Mouse (Mus musculus) layer of hippocampus, adult 18-20 months (tissue): ENCODE results near the gene Mbd4. TPM values are rescaled to one million over a fixed set of nuclear protein-coding genes. Genes with fewer than 3 reads are reported as not detected.
"Not testable (repeated sequence)": the region's sequence is repeated elsewhere in the genome, so short reads cannot be mapped to it uniquely, and the experiment has no call there.

Experiments used
- DNase-seq, 2 experiments: peaks; one replicate each; pipeline ENCODE4 v3.0.0; 2022; ENCODE audit warnings: low spot score in 2 of 2
- long read RNA-seq: library from polyadenylated mRNA; stranded (forward); transcript quantifications from one replicate; pipeline ENCODE4 v2.0.0, GENCODE M21; 2021
- total RNA-seq, 2 experiments: library from RNA; stranded (reverse); gene quantifications; 2 replicates each; pipeline ENCODE4 v1.2.3; 2021

The Mbd4 gene
- 1 to 10 TPM; 5.8 to 7.2 TPM for total RNA-seq
- long read RNA-seq, partial matches to known transcripts: 0 of 13 reads
- long read RNA-seq, other reads (novel, unspliced or antisense): 11 of 13 reads

DNA sequence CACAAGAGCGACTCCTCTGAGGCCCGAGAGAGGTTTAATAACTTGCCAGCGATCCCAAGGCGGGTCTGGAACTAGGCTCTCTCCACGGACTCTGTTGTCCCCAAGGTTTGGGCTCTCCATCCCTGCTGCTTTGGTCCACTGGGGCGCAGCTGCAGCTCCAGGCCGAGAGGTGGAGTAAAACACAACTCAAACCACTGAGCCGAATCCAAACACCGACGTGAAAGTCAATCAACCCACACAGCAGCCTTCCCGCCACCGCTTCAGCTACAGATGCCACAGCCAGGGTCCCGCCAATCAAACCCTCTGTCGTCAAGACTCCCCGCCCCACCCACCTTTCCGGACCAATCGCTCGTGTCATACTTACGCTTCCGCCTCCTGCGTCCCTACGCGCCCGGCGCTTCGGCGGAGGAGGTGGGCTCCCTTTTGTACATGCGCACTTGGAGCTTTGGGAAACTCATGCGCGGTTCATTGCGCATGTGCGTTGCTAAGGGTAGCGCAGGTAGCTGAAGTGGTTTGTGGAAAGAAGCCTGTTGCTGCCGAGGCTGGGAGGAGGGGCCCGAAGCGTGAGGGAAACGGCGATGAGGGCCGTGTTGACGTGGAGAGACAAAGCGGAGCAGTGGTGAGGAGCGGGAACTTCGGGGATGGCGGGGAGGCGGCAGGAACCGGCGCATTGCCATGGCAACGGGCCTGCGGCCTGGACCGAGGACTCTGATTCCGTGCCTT lies at the start of gene Mbd4, which contains the start of gene Ift122:
Gene Mbd4, minus strand, starts transcription at position 281 of the 723 bp plus-strand sequence.
Gene Ift122, plus strand, starts transcription at position 380 of the 723 bp plus-strand sequence.
- DNase-seq: peak; percentile 99

DNA sequence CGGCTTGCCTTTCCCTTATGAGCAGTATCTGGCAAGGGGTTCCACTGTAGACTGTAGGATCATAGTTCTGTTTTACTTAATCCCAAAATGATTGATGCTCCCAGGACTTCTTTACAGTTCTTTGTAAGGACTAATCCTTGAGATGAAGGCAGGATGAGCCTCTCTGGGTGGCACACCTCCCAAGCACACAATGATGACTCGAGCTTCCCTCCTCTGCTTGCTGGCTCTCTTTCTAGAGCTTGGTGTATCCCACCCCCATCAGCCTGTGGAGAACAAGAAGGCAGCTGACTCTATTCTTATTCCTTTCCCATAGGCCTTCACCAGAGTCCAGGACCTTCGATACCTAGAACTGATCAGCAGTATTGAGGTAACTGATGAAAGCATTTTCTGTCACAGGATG lies 49.4 kb upstream of the Mbd4 start:
- DNase-seq: no peak

DNA sequence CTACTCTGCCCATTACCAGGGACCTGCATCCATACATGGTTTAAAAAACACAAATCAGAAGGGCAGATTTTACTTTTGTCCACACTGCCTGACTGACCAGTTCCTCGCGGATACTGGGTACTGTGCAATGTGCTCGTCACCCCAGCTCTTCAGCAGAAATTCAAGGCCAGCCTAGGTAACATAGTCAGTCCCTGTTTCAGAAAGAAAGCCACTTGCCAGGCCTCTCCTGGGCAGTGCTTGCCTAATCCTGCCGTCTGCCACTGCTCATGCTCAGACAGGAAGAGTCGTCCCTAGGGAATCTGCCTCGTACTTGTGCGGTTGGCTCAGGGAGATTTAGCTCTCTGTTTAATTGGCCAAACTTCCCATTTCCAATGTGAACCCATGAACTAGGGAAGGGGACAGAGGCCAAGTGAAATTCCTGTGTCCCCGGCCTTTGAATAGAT lies 48.3 kb upstream of the Mbd4 start:
- DNase-seq: no peak

DNA sequence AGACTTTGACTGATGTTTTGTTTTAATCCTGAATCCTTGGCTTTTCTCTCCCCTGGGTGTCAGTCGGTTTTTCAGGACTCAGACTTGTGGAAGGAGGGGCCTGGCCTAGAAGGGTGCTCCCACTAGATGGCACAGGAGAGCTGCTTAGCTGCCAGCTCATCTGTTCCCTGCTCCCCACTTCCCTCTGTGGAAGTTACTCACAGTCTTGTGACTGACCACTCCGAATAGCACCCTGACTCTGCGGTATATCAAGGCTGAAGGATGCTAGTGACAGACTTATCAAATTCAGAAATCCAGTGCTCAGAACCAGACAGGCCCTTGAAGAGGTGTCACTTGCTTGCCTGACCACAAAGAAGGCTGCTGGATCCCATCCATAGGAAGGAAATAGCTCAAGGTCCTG lies 47.9 kb upstream of the Mbd4 start:
- peak; percentile 68 to 89 for DNase-seq

DNA sequence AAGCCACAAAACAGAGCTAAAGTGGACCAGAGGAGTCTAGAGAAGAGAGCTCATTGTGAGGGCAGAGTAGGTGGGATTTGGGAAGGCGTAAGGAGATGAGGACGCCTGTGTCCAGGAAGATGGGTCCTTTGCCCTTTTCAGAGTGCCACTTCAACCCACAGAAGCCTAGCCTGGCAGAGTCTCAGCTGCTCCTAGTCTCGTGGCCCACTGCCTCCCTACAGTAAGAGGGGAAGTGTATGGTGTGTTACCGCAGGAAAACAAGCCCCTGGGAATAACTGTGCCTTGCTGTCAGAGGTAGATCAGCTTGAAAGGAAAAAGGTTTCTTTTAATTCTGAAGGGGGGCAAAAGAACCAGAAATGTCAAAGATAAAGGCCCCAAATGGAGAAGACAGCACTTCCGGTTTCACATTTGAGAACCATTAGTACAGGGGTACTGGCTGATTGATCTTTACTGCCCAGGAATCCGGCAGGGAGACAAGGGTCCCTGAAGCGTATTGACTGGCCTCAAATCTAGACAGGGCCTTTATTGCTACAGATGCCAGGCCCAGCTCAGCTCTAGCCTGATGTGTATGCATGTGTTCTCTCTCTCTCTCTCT lies 44.9 kb upstream of the Mbd4 start:
- no peak for DNase-seq

DNA sequence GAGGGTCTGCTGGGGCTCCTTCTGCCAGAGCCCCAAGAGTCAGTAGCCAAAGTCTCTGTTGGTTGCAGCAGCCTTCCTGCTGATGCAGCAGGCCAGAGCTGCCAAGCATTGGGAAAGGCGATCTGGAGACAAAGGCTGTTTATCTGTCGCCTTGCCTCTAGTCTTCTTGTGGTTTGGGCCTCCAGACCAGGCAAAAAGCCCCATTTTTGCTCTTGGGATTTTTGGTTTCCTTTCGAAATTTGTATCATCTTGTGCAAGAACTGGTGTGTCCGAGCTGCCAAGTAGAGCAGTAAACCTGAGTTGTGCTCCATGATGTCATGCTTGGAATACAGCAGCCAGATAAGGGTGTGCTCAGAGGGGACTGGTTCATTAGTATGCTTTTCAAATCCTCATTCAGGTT lies 43.9 kb upstream of the Mbd4 start:
- DNase-seq: peak in 1 of 2 experiments; percentile 25

DNA sequence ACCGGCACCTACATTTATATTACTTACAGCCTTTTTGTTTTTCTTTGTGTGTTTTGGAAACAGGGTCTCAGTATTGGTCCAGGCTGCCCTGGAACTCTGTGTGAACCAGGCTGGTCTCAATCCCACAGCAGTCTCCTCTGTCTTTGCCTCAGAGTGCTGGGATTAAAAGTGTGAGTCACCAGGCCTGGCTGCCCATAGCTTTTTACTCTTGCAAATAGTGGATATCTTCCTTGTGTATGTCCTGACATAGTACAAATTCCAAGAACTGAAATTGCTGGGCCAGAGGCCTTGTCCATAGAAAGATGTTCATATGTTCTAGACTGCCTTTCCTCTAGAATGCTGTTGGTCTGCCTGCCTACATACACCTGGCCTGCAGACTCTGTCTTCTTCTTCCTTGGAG lies 43.2 kb upstream of the Mbd4 start:
- DNase-seq: no peak

DNA sequence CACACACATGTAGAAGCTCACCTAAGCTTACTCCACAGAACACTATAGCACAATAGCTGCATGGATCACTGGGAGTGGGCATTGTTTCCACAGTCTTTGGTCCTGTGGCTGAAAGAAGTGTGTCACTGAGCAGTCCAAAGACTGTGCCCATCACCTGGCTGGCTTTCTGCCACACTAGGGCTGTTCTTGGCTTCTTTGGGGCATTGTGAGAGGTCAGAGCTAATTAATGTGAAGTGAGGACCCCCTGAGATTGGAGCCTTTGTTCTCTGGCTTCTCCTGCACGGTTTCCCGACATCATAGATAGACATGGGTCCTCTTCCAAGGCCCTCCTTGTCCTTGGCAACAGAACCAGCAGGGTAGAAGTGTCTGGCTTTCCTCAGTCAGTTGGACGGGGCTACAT lies 39.2 kb upstream of the Mbd4 start:
- no peak for DNase-seq

DNA sequence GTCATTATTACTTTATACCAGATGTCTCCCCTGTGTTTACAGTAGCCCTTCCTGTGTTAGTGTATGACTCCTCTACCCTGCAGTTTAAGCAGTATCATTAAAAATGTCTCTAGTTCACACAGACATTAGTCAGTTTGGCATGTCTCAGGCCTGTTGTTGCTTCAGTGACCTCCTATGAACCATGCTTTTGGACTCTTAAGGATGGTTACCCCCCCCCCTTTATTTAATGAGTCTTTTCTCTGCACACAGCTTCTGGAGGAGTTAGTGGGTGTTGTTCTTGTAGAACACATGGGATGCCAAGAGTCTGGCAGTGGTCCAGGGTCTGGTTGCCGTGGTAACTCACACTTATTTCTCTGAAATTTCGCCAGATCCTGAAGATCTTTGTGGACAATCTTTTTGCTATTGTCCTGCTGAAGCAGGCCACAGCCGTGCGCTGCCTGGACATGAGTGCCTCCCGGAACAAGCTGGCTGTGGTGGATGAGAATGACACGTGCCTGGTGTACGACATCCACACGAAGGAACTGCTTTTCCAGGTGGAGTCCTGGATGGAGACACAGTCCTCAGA lies 38.4 kb upstream of the Mbd4 start:
- peak; percentile 67 to 84 for DNase-seq

DNA sequence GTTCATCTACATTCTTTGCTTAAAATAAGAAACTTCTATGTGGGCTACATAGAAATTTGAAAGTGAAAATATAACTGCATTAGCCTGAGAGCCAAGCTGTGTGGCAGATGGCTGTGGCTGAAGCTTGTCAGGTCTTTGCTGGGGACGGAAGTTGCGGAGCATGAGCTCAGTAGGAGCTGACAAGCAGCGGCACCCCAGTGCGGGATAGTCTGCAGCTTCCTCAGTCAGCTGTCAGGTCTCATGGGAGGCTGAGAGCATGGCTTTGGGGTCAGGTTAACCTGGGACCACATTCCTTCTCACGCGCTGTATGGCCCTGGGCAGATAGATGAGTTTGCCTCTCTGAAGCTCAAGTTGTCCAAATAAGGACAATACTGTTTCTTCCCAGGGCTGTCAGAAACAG lies 37.9 kb upstream of the Mbd4 start:
- DNase-seq: peak; percentile 57 to 71

DNA sequence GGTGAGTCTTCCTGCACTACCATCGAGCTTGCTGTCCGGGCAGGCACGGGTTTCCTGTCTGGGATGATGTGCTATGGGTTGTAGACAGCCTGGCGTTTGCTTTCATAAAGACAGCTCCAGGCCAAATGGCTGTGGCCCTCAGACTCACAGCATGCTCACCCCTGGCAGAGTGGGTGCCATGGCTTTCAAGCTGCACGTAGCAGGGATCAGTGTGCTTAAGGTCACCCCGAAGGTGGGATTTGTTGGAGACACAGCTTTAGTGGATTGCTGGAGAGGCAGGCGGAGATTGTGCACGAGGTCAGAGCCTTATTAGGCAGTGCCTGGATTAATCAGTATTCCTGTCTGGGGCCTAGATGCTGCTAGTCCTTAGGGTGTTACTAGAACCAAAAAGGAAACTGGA lies 37.4 kb upstream of the Mbd4 start:
- DNase-seq: no peak

DNA sequence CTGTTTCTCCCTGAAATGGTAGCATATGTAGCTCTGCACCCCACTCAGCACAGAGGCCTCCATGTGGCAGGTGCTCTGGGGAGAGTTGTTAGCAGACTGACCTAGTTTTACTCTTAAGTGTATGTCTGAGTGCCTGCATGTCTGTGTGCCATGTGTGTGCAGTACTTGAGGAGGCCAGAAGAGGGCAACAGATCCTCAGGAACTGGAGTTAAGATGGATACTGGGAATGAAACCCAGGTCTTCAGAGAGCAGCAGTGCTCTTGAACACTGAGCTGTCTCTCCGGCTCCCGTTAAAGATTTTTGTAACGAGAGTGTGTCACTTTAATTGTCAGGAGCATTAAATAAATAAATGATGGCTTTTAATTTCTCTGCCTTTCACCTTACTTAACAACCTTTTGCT lies 35.1 kb upstream of the Mbd4 start:
- DNase-seq: no peak

DNA sequence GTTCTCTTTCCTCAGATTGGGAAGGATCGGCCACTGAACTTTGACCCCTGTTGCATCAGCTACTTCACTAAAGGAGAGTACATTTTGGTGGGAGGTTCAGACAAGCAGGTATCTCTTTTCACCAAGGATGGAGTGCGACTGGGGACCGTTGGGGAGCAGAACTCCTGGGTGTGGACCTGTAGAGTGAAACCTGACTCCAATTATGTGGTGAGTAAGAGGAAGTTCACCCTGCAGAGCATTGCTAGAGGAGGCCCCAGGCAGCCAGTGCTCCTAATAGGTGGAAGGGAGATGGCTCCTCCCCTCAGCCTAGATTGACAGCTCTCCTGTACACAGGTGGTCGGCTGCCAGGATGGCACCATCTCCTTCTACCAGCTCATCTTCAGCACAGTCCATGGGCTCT lies 33.7 kb upstream of the Mbd4 start:
- DNase-seq: no peak

DNA sequence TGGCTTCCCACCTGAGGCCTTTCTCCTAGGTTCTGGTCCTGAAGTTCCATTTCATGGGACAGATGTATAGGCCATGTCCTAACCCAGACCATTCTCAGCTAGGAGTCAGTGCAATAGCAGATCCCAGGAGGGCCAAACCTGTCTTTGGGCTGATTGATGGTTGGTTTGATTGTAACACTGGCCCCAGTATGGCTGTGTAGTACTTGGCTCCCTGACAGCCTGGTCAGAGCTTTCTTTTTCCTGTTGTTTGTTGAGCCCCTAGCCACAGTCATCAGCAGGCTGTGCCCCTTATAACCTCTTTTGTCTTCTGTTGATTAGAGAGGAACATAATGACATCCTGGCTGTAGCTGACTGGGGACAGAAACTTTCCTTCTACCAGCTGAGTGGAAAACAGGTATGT lies 30.8 kb upstream of the Mbd4 start:
- DNase-seq: no peak

DNA sequence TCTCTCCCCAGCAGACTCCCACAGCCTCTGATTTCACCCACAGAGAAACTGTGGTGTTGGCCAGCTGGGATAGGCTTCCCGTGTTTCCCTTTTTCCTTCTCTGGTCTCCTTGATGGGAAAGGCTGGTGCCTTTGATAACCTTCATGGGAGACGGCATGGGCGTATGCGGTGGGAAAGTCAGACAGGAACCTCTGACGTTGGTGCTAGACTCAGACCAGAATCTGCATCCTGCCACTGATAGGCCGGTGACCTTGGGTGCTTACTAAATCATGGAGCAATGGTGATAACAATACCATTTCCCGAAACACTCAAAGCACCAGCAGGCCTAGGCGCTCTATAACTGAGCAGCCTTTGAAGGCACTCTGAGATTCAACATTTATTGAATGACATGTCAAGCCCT lies 27.6 kb upstream of the Mbd4 start:
- DNase-seq: no peak

DNA sequence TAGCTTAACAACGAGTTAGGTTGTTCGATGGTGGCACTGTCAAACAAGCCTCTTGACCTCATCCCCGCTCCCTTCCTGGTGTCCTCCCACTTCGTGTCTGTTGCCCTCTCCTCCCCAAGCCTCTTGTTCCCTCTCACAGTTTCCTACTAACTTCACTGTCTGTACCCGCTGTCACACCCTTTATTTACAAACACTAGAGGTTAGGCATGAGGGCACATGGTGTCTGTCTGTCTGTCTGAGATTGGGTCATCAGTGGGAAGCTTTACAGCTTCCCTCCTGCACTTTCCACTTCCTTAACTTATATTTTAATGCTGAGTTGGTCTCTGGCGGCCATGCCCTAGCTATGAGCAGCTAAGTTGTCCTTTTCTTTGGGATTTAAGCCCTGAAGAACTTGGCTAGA lies 26.6 kb upstream of the Mbd4 start:
- no peak for DNase-seq

DNA sequence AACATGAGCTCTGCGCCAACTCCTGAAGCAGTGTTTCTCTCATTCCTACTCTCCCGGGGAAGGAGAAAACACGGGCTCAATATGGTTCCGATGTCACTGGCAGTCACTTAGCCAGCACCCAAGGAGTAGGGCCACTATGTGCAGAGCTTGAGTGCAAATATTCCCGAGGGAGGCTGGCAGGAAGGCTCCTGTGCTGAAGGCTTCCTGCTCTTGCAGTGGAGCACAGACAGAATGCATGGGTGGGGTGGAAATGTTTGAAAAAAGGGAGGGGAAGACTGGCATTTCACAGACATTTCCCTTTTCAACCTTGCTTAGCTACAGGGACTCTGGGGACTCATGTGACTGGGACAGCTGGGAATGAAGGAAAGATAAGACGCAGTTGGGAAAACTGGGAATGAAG lies 25.5 kb upstream of the Mbd4 start:
- no peak for DNase-seq

DNA sequence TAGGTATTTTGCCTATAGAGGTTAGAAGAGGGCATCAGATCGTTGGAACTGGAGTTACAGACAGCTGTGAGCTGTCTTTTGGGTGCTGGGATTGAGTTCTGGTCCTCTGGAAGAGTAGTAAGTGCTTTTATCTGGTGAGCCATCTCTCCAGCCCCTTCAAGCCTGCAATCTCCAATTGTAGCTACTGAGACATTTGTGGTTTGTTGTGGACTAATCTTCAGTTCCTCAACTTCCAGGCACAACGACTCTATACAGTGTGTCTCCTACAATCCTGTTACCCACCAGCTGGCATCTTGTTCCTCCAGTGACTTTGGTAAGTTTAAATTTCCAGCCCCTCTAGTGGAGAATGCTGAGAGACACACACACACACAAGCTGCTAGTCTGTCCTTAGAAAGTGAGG lies 24.1 kb upstream of the Mbd4 start:
- DNase-seq: no peak

DNA sequence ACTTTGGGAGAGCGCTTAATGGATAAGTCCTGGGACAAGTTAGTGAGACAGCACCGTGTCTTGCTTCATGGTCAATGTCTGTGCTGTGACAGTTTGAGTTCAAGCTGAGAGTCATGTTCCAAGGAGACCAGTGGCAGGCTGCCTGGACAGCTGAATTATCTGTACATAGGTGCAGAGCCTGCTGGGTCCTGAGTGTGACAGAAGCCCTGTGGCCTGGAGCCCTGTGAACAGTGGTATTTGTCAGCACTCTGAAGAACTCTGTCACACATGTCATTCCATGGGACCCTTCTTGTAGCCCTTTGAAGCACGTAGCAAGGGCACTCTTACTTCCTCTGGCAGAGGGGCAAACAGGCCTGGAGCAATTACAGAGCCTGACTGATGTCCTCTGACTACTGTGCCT lies 18.1 kb upstream of the Mbd4 start:
- DNase-seq: not testable (repeated sequence)

DNA sequence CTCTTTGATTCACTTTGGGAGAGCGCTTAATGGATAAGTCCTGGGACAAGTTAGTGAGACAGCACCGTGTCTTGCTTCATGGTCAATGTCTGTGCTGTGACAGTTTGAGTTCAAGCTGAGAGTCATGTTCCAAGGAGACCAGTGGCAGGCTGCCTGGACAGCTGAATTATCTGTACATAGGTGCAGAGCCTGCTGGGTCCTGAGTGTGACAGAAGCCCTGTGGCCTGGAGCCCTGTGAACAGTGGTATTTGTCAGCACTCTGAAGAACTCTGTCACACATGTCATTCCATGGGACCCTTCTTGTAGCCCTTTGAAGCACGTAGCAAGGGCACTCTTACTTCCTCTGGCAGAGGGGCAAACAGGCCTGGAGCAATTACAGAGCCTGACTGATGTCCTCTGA lies 14.0 kb upstream of the Mbd4 start:
- not testable (repeated sequence) for DNase-seq

DNA sequence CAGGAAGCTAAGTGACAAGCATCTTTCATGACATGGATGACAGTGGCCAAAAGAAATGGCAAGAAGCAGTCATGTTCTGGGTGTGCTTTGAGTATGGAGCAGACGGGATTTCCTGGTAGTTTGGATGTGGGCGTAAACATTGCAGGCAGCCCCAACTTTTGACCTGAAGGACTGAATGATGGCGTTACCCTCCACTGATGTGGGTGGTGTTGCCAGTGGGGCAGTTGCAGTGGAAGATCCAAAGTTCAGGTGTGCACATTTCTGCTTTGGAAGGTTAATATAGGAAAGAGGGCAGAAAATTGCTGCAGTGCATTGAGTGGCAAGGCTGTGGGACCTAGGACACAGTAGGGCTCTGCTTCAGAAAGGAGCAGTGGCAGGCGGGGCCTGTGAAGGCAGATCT lies 12.1 kb upstream of the Mbd4 start:
- no peak for DNase-seq

DNA sequence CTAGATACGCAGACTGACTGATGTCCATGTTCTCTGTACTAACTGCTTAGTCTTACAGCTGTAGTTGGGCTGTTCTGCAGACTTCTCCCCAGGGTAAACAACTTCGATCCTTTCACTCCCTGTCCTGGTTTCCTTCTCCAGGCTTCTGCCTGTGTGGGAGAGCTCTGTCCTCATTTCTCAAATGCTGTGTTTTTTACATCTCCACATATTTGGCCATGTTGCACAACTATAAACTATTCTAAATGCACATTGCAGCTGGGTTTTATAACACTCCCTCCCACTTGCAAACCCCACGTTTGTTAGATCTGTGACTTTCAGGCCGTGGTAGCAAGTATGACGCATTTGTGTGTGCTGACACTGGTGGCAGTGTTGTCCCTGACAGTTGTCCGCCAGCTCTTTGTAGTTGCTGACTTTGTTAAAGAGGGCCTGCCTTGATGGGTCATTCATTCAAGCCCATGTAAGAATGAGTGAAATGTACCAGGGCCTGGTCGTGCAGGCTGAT lies 10.2 kb upstream of the Mbd4 start:
- peak in 1 of 2 experiments; percentile 69 for DNase-seq
